Mouse (Mus musculus): ENCODE data around the gene C530008M17Rik.

DNA sequence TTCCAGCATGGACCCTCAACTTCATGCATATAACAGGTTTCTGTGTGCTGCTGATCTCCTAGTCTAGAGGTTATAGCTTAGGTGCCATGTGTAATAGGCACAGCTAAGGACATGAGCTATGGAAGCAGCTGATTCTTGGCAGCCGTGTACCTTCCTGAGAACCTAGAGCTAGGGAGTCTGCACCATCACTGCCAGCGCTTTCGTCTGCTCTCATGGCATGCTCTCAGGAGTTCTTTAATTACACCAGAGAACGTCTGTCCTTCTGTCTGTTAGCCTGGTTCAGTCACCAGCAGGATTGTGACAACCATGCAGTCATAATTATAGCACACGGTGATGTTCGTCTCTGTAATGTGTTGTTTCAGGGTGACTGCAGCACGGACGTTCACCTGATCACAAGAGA lies 41.0 kb upstream of the C530008M17Rik start:
- TF ChIP-seq CTCF (IDR thresholded peaks at IDR 0.05; ENCODE audit: low read depth, low read length) (no peak), POLR2A (IDR thresholded peaks at IDR 0.05; ENCODE audit: borderline replicate concordance, low read depth, low read length) (no peak)

Data from bone marrow macrophage, adult 2 months (primary cell).